Mouse (Mus musculus): ENCODE measurements at regions not wholly inside any gene's neighbourhood (a gene's known extent, or its start where the extent isn't known, plus 50 kb on each side); places are given as distances from the start of the nearest gene placed in this dataset.

GRCm38 (mm10) chr6:31324717-31325116 lies 73.8 kb upstream of the Mkln1 start:
- Histone ChIP-seq H3K4me3 (replicated peaks; ENCODE audit: extremely low read depth, low read depth, low read length) (no peak overlapping the region), H3K4me1 (ENCODE audit: control insufficient read depth, insufficient read depth, low read length) (peaks cover 11% of the 10 kb centered on the region)
- 60% methylated on average over 6 of the region's 6 CpGs for WGBS
- DNase-seq = no peak
- TF ChIP-seq POLR2A (IDR thresholded peaks at IDR 0.05; ENCODE audit: borderline replicate concordance, extremely low read depth, low read depth, low read length) = no peak
- TF ChIP-seq CTCF (IDR thresholded peaks at IDR 0.05; ENCODE audit: insufficient read depth, low read length) = no peak

GRCm38 (mm10) chr6:31325621-31326020 lies 72.9 kb upstream of the Mkln1 start:
- TF ChIP-seq CTCF (IDR thresholded peaks at IDR 0.05; ENCODE audit: insufficient read depth, low read length) (no peak), POLR2A (IDR thresholded peaks at IDR 0.05; ENCODE audit: borderline replicate concordance, extremely low read depth, low read depth, low read length) (no peak)
- 83% methylated on average over 1 of the region's 1 CpGs for WGBS

DNA sequence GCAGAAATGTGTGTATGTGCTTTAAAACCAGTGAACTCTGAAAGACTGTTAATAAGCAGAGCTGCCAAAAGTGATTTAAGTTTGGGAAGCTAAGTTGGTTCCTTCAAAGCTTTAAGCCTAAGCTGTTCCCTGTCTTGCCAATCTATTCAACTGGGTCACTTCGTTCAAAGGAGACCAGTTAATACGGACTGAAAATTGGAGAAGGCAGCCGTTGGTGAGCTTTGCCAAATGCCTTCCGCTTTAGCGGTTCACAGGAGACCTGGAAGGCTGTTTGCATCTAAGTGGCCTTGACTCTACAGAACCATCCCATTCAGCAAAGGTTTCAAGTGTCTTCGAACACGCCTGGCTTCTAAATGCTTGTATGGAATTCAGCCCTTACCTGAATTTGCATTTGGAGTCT lies 68.2 kb upstream of the Mkln1 start:
- Histone ChIP-seq H3K4me3 (replicated peaks; ENCODE audit: extremely low read depth, low read depth, low read length) (no peak overlapping the region), H3K4me1 (ENCODE audit: control insufficient read depth, insufficient read depth, low read length) (no peaks in the 10 kb centered on the region)
- no peak for DNase-seq
- 75% methylated on average over 7 of the region's 7 CpGs for WGBS
- TF ChIP-seq CTCF (IDR thresholded peaks at IDR 0.05; ENCODE audit: insufficient read depth, low read length) (no peak), POLR2A (IDR thresholded peaks at IDR 0.05; ENCODE audit: borderline replicate concordance, extremely low read depth, low read depth, low read length) (no peak)

More at GRCm38 (mm10) chr6:31325621-31326020, 72.9 kb upstream of the Mkln1 start:
- Histone ChIP-seq H3K4me3 (replicated peaks; ENCODE audit: extremely low read depth, low read depth, low read length) (no peak overlapping the region), H3K4me1 (ENCODE audit: control insufficient read depth, insufficient read depth, low read length) (peaks cover 11% of the 10 kb centered on the region; the same call in 1 of the 2 replicates)
- no peak for DNase-seq

- 82% methylated on average over 3 of the region's 3 CpGs for WGBS
- DNase-seq = no peak
- no peak overlapping the region for H3K4me3 ChIP-seq (replicated peaks; ENCODE audit: extremely low read depth, low read depth, low read length)
- H3K4me1 ChIP-seq (ENCODE audit: control insufficient read depth, insufficient read depth, low read length) = no peaks in the 10 kb centered on the region
- TF ChIP-seq CTCF (IDR thresholded peaks at IDR 0.05; ENCODE audit: insufficient read depth, low read length) (no peak), POLR2A (IDR thresholded peaks at IDR 0.05; ENCODE audit: borderline replicate concordance, extremely low read depth, low read depth, low read length) (no peak)
Observed at GRCm38 (mm10) chr6:31330868-31331267, 67.7 kb upstream of the Mkln1 start.

DNA sequence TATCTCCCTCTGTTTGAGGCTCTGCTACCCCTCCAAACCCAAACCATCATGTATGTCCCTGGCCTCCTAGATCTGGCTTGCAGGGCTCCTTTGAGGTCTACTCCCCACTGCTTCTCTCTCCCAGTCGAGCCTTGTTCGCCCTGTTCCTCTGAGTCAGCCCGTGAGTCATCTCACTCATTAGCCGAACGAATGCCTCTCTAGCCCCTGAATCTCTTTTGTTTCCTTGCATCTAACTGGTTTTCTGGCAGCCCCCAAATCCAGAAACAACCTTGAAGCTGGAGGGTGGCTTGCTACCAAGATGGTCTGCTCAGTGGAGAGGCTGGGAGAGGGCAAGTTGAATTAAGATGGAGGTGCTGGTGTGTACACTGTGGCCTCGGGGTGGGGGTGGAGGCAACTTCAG lies 66.3 kb upstream of the Mkln1 start:
- no peak overlapping the region for H3K4me3 ChIP-seq (replicated peaks; ENCODE audit: extremely low read depth, low read depth, low read length)
- H3K4me1 ChIP-seq (ENCODE audit: control insufficient read depth, insufficient read depth, low read length) = no peaks in the 10 kb centered on the region
- no peak for DNase-seq
- WGBS = 69% methylated on average over 6 of the region's 6 CpGs
- TF ChIP-seq POLR2A (IDR thresholded peaks at IDR 0.05; ENCODE audit: borderline replicate concordance, extremely low read depth, low read depth, low read length) (no peak), CTCF (IDR thresholded peaks at IDR 0.05; ENCODE audit: insufficient read depth, low read length) (no peak)

- DNase-seq = no peak
- H3K4me3 ChIP-seq (replicated peaks; ENCODE audit: extremely low read depth, low read depth, low read length) = no peak overlapping the region
- TF ChIP-seq CTCF (IDR thresholded peaks at IDR 0.05; ENCODE audit: insufficient read depth, low read length) (no peak), POLR2A (IDR thresholded peaks at IDR 0.05; ENCODE audit: borderline replicate concordance, extremely low read depth, low read depth, low read length) (no peak)
- 80% methylated on average over 4 of the region's 4 CpGs for WGBS
- H3K4me1 ChIP-seq (ENCODE audit: control insufficient read depth, insufficient read depth, low read length) = no peaks in the 10 kb centered on the region
Observed at GRCm38 (mm10) chr6:31332714-31333113, 65.8 kb upstream of the Mkln1 start.

DNA sequence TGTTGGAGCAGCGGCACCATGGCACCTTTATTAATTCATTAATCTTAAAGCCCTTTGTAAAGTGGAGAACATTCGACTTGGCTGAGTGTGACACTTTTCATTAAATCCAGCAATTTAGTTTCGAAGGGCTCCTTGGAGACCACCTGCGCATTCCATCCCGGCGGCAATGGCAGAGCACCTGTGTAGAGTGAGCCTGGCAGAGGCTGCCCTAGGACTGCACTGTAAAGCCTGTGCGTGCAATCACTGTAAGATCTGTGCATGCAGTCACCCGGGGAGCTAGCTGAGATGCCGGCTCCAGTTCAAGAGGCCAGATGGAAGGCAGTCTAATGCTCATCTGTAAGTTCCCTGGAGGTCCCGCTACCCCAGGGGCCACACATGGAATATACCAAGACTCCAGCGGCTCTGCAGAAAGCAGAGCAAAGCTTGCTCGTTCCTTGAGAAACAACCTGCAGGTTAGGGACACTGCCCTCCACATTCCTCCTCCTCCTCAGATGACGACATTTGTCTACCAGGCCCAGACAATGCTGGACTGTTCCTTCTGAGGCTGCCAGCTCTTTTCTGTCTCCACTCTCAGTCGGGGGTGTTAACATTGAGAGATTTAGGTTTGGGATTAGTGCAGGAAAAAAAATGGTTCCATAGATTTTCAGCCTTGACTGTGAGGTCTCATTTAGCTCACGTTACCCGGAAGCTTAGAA lies 65.2 kb upstream of the Mkln1 start:
- no peak for TF ChIP-seq CTCF (IDR thresholded peaks at IDR 0.05; ENCODE audit: insufficient read depth, low read length)
- no peak for TF ChIP-seq POLR2A (IDR thresholded peaks at IDR 0.05; ENCODE audit: borderline replicate concordance, extremely low read depth, low read depth, low read length)
- Histone ChIP-seq H3K4me3 (replicated peaks; ENCODE audit: extremely low read depth, low read depth, low read length) (no peak overlapping the region), H3K4me1 (ENCODE audit: control insufficient read depth, insufficient read depth, low read length) (no peaks in the 10 kb centered on the region)
- 75% methylated on average over 16 of the region's 16 CpGs for WGBS
- DNase-seq = no peak

DNA sequence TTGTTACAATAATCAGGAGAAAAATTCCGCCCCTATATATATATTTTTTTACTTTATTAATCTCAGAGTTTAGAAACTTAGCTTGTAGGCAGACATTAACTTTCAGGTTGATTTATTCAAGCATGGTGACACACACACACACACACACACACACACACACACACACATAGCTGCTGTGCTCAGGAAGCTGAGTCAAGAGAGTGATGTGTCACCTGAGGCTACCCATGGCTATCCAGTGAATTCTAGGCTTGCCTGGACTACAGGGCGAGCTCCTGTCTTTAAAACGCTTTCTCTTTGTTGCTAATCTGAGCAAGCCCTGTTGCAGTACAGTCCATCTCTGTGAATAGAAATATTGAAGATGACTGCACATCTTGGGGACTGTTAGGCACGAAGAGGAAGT lies 64.4 kb upstream of the Mkln1 start:
- Histone ChIP-seq H3K4me1 (ENCODE audit: control insufficient read depth, insufficient read depth, low read length) (no peaks in the 10 kb centered on the region), H3K4me3 (replicated peaks; ENCODE audit: extremely low read depth, low read depth, low read length) (no peak overlapping the region)
- TF ChIP-seq CTCF (IDR thresholded peaks at IDR 0.05; ENCODE audit: insufficient read depth, low read length) (no peak), POLR2A (IDR thresholded peaks at IDR 0.05; ENCODE audit: borderline replicate concordance, extremely low read depth, low read depth, low read length) (no peak)
- WGBS = 90% methylated on average over 4 of the region's 4 CpGs
- DNase-seq = no peak

DNA sequence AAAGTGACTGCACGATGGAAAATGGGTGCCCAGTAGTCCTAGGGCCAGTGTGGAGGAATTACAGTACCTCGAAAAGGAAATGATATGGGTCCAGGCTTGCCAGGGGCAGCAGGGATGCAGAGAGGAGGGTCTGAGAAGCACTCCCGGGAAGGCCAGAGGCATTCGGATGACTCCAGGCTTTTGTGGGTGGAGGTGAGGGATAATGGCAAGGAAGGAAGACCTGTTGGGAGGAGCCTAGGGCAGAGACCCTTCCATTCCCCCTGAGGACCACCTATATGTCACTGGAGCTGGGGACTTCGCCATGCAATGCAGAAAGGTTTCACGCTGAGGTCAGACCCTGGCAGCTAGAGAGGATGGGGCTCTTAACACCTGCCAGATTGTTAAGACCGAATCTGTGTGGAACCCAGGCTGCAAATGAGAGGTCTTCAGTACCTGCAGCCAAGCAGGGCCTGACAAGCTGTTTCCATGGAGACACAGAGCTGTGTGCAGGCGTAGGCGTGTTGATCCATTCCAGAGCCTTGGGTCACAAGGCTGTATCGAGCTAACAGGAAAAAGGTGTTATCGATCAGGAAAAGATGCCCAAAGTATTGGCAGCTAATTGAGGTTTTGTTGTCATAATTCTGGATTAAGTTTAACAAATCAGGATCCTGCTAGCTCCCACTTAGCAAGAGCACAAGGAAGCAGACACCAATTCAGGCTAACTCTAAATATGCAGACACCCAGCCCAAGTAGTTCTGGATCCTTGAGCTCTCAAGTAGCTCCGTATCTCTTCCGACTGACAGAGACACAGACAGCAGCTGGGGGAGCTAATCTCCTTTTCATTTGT lies 59.2 kb upstream of the Mkln1 start:
- no peak for TF ChIP-seq POLR2A (IDR thresholded peaks at IDR 0.05; ENCODE audit: borderline replicate concordance, extremely low read depth, low read depth, low read length)
- TF ChIP-seq CTCF (IDR thresholded peaks at IDR 0.05; ENCODE audit: insufficient read depth, low read length) = no peak
- Histone ChIP-seq H3K4me3 (replicated peaks; ENCODE audit: extremely low read depth, low read depth, low read length) (no peak overlapping the region), H3K4me1 (ENCODE audit: control insufficient read depth, insufficient read depth, low read length) (no peaks in the 10 kb centered on the region)
- no peak for DNase-seq
- WGBS = 56% methylated on average over 13 of the region's 13 CpGs

GRCm38 (mm10) chr6:31339948-31340250 lies 58.6 kb upstream of the Mkln1 start:
- DNase-seq = no peak

More at GRCm38 (mm10) chr6:31339948-31340250, 58.6 kb upstream of the Mkln1 start:
- WGBS = 13% methylated on average over 1 of the region's 1 CpGs
- H3K4me3 ChIP-seq (replicated peaks; ENCODE audit: extremely low read depth, low read depth, low read length) = no peak overlapping the region
- no peak for TF ChIP-seq POLR2A (IDR thresholded peaks at IDR 0.05; ENCODE audit: borderline replicate concordance, extremely low read depth, low read depth, low read length)
- TF ChIP-seq CTCF (IDR thresholded peaks at IDR 0.05; ENCODE audit: insufficient read depth, low read length) = no peak
- no peaks in the 10 kb centered on the region for H3K4me1 ChIP-seq (ENCODE audit: control insufficient read depth, insufficient read depth, low read length)

Data from lung, adult 2 months (tissue).